Comparison of ENCODE assay signal across 24 mouse cellular contexts in the genomic region with DNA sequence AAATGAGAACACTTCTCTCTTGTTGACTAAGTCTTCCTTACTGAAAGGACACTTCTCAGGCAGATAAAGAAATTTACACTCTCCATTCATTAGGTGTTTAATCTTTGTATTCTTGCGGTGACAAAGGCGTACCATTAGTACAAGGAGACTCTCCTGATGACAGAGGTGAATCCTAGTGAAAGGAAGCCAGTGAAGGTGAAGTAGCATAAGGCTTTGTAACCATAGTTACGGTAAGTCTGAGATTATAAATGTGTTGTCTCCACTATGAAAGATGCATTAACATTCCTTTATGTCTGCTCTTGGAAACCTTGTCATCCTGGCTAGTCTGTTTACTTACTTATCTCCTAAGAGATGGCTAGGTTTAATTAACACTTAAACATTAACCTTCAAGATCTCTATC.
DNase-seq lines count a peak whose midpoint lies in the region; ATAC-seq and TF ChIP-seq lines count a peak whose summit lies in the region.
"Had no signal": no experiment of that assay in that cellular context is flagged by ENCODE, and none has a peak within 500 bp of the region (broad histone marks: within the 10 kb centered on the region; RNA-seq: fewer than 3 reads in every experiment).

No protein-coding gene starts in this region.

- no peak for TF ChIP-seq CTCF in forebrain, postnatal 0 days (IDR thresholded peaks at IDR 0.05; ENCODE audit: low read depth)
- TF ChIP-seq CTCF in brain, embryonic 14.5 days (IDR thresholded peaks at IDR 0.05; ENCODE audit: borderline replicate concordance, extremely low read depth, insufficient read depth, insufficient read length): no peak

- H3K9ac ChIP-seq in forebrain, postnatal 0 days: no peak overlapping the region
- no peak overlapping the region for H3K9ac ChIP-seq in forebrain, embryonic 14.5 days (ENCODE audit: low read length)
- no peak overlapping the region for H3K9ac ChIP-seq in midbrain, embryonic 13.5 days (replicated peaks)
- H3K9ac ChIP-seq in midbrain, embryonic 16.5 days (ENCODE audit: low read depth, low read length): no peak overlapping the region
- H3K9ac ChIP-seq in intestine, embryonic 15.5 days: no peak overlapping the region
- H3K9ac ChIP-seq: embryonic facial prominence, embryonic 12.5 days; forebrain, embryonic 13.5 days had no signal

- no peaks in the 10 kb centered on the region for H3K27me3 ChIP-seq in forebrain, postnatal 0 days (ENCODE audit: insufficient read depth, low read length)
- H3K27me3 ChIP-seq in forebrain, embryonic 14.5 days (replicated peaks; ENCODE audit: control insufficient read depth, insufficient read depth, low read length): no peaks in the 10 kb centered on the region
- no peaks in the 10 kb centered on the region for H3K27me3 ChIP-seq in midbrain, embryonic 13.5 days
- no peaks in the 10 kb centered on the region for H3K27me3 ChIP-seq in midbrain, embryonic 16.5 days (ENCODE audit: control insufficient read depth, insufficient read depth, low read depth, low read length)
- H3K27me3 ChIP-seq in intestine, embryonic 15.5 days (replicated peaks): no peaks in the 10 kb centered on the region
- H3K27me3 ChIP-seq: CH12.LX; embryonic facial prominence, embryonic 12.5 days; forebrain, embryonic 13.5 days had no signal

- H3K27ac ChIP-seq in forebrain, postnatal 0 days (ENCODE audit: low read depth, low read length): no peak overlapping the region
- H3K27ac ChIP-seq in forebrain, embryonic 14.5 days (ENCODE audit: low read depth, low read length): no peak overlapping the region
- no peak overlapping the region for H3K27ac ChIP-seq in midbrain, embryonic 13.5 days
- no peak overlapping the region for H3K27ac ChIP-seq in midbrain, embryonic 16.5 days (ENCODE audit: low read length)
- no peak overlapping the region for H3K27ac ChIP-seq in intestine, embryonic 15.5 days
- H3K27ac ChIP-seq: embryonic facial prominence, embryonic 10.5 days; embryonic facial prominence, embryonic 12.5 days; forebrain, embryonic 13.5 days had no signal

- no peak overlapping the region for H3K4me3 ChIP-seq in forebrain, postnatal 0 days (ENCODE audit: low read depth, low read length)
- H3K4me3 ChIP-seq in forebrain, embryonic 14.5 days (ENCODE audit: low read depth, low read length): no peak overlapping the region
- H3K4me3 ChIP-seq in midbrain, embryonic 13.5 days (replicated peaks): no peak overlapping the region
- H3K4me3 ChIP-seq in midbrain, embryonic 16.5 days (ENCODE audit: low read depth, low read length): no peak overlapping the region
- no peak overlapping the region for H3K4me3 ChIP-seq in intestine, embryonic 15.5 days (replicated peaks)
- H3K4me3 ChIP-seq: embryonic facial prominence, embryonic 10.5 days; embryonic facial prominence, embryonic 12.5 days; forebrain, embryonic 13.5 days had no signal

- DNase-seq in forebrain, postnatal 0 days: no peak
- DNase-seq in forebrain, embryonic 14.5 days (ENCODE audit: low spot score): no peak
- DNase-seq in brain, embryonic 14.5 days (ENCODE audit: low read depth): peak; percentile 23
- DNase-seq: adrenal gland, adult 8-10 months; adrenal gland, postnatal 14 days; adrenal gland, postnatal 36 days; B cell, adult 2 months; cerebellum, adult 11 months; cerebellum, adult 18-20 months; cerebellum, adult 8-10 months; cerebellum, adult 9-11 months; cerebellum, postnatal 25 days had no signal

- no peaks in the 10 kb centered on the region for H3K36me3 ChIP-seq in forebrain, postnatal 0 days (ENCODE audit: insufficient read depth)
- H3K36me3 ChIP-seq in forebrain, embryonic 14.5 days (ENCODE audit: control insufficient read depth, insufficient read depth, low read length): no peaks in the 10 kb centered on the region
- no peaks in the 10 kb centered on the region for H3K36me3 ChIP-seq in midbrain, embryonic 13.5 days
- no peaks in the 10 kb centered on the region for H3K36me3 ChIP-seq in midbrain, embryonic 16.5 days (ENCODE audit: control insufficient read depth, insufficient read depth, low read length)
- no peaks in the 10 kb centered on the region for H3K36me3 ChIP-seq in intestine, embryonic 15.5 days
- H3K36me3 ChIP-seq: embryonic facial prominence, embryonic 10.5 days; embryonic facial prominence, embryonic 12.5 days; G1E had no signal

- 0 out of 2 replicates have a peak, but pooled peaks have one; percentile 8 for ATAC-seq in forebrain, postnatal 0 days
- ATAC-seq in forebrain, embryonic 14.5 days: no peak
- peak; percentile 53; the same call in 1 of the 2 replicates for ATAC-seq in midbrain, embryonic 13.5 days
- no peak for ATAC-seq in midbrain, embryonic 16.5 days
- no peak for ATAC-seq in intestine, embryonic 15.5 days
- ATAC-seq: activated CD4-positive, CD25-positive, alpha-beta regulatory T cell, adult 4 months; CD4-positive, CD25-positive, alpha-beta regulatory T cell, adult 4 months; forebrain, embryonic 13.5 days; forebrain, embryonic 16.5 days; Patski had no signal

- H3K4me2 ChIP-seq in forebrain, postnatal 0 days (ENCODE audit: low read depth): no peak overlapping the region
- no peak overlapping the region for H3K4me2 ChIP-seq in forebrain, embryonic 14.5 days (ENCODE audit: low read length)
- H3K4me2 ChIP-seq in midbrain, embryonic 13.5 days (replicated peaks): no peak overlapping the region
- no peak overlapping the region for H3K4me2 ChIP-seq in midbrain, embryonic 16.5 days (ENCODE audit: low read length)
- H3K4me2 ChIP-seq in intestine, embryonic 15.5 days (replicated peaks): no peak overlapping the region
- H3K4me2 ChIP-seq: embryonic facial prominence, embryonic 12.5 days; forebrain, embryonic 13.5 days had no signal

- no peaks in the 10 kb centered on the region for H3K4me1 ChIP-seq in forebrain, postnatal 0 days (ENCODE audit: insufficient read depth)
- no peaks in the 10 kb centered on the region for H3K4me1 ChIP-seq in forebrain, embryonic 14.5 days (ENCODE audit: control insufficient read depth, insufficient read depth, low read length)
- peaks cover 4% of the 10 kb centered on the region; the same call in 1 of the 2 replicates for H3K4me1 ChIP-seq in midbrain, embryonic 13.5 days (replicated peaks)
- no peaks in the 10 kb centered on the region for H3K4me1 ChIP-seq in midbrain, embryonic 16.5 days (ENCODE audit: control insufficient read depth, insufficient read depth, low read length)
- H3K4me1 ChIP-seq in intestine, embryonic 15.5 days (replicated peaks): no peaks in the 10 kb centered on the region
- H3K4me1 ChIP-seq: forebrain, embryonic 13.5 days had no signal

- TF ChIP-seq POLR2A in brain, embryonic 14.5 days (IDR thresholded peaks at IDR 0.05; ENCODE audit: borderline replicate concordance, extremely low read depth, insufficient read depth, insufficient read length, poor library complexity, severe bottlenecking): no peak

- no peaks in the 10 kb centered on the region for H3K9me3 ChIP-seq in forebrain, postnatal 0 days (ENCODE audit: low read length)
- no peaks in the 10 kb centered on the region for H3K9me3 ChIP-seq in forebrain, embryonic 14.5 days (replicated peaks; ENCODE audit: control insufficient read depth, low read length)
- H3K9me3 ChIP-seq in midbrain, embryonic 13.5 days: no peaks in the 10 kb centered on the region
- no peaks in the 10 kb centered on the region for H3K9me3 ChIP-seq in midbrain, embryonic 16.5 days (replicated peaks; ENCODE audit: control insufficient read depth, low read length, poor library complexity, severe bottlenecking)
- H3K9me3 ChIP-seq in intestine, embryonic 15.5 days: no peaks in the 10 kb centered on the region
- H3K9me3 ChIP-seq: embryonic facial prominence, embryonic 10.5 days; embryonic facial prominence, embryonic 12.5 days; forebrain, embryonic 13.5 days; G1E had no signal

- WGBS in forebrain, postnatal 0 days: 59% methylated on average over 3 of the region's 3 CpGs
- 74% methylated on average over 3 of the region's 3 CpGs for WGBS in forebrain, embryonic 14.5 days
- 51% methylated on average over 3 of the region's 3 CpGs for WGBS in midbrain, embryonic 13.5 days
- 45% methylated on average over 3 of the region's 3 CpGs for WGBS in midbrain, embryonic 16.5 days
- WGBS in intestine, embryonic 15.5 days: 57% methylated on average over 3 of the region's 3 CpGs

Comparison
In these comparisons a context has a peak if more than half of its experiments do, and no peak if none do; other contexts are left out.
1. ATAC-seq: peak in forebrain, postnatal 0 days (single experiment) and midbrain, embryonic 13.5 days (single experiment); none in forebrain, embryonic 14.5 days (single experiment), midbrain, embryonic 16.5 days (single experiment) and intestine, embryonic 15.5 days (single experiment).